Mouse (Mus musculus) kidney, adult 9 months (tissue): ENCODE results near the gene Myoz1.
A peak's percentile ranks its signal among the peaks of the same experiment; 100 is the strongest.
"Not testable (repeated sequence)": the region's sequence is repeated elsewhere in the genome, so short reads cannot be mapped to it uniquely, and the experiment has no call there.

Source experiments
- DNase-seq: peaks from one replicate; pipeline ENCODE4 v3.0.0; 2022

Gene Myoz1

DNA sequence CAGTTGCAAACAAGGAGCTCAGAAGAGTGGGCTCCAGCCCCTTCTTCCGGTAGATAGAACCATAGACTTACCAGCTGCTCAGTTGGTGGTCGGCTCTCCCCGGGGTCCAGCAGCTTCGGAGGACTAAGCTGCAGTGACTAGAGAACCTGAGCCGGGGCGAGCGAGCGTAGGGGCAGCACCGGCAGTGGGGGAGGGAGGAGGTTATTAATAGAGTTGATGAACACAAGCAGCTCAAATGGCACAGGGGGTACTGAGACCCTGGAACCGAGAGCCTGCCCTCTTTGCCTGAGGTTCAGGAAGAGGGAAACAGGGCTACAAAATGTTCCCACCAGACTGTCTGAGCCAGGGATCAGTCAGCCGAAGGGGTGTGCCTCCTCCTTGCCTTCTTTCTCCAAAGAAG is at the start of gene Myoz1:
Gene Myoz1 (minus strand): TSS at position 180 of the 400 bp plus-strand sequence.
- DNase-seq: no peak

- DNase-seq: not testable (repeated sequence)
Measured at GRCm38 (mm10) chr14:20703461-20703860, 47.1 kb upstream of the Myoz1 start.

GRCm38 (mm10) chr14:20702741-20703381 is 46.5 kb upstream of the Myoz1 start, which contains the start of gene Chchd1:
TSS of gene Chchd1 (plus strand) at chr14:20703006.
- peak; percentile 92 for DNase-seq

DNA sequence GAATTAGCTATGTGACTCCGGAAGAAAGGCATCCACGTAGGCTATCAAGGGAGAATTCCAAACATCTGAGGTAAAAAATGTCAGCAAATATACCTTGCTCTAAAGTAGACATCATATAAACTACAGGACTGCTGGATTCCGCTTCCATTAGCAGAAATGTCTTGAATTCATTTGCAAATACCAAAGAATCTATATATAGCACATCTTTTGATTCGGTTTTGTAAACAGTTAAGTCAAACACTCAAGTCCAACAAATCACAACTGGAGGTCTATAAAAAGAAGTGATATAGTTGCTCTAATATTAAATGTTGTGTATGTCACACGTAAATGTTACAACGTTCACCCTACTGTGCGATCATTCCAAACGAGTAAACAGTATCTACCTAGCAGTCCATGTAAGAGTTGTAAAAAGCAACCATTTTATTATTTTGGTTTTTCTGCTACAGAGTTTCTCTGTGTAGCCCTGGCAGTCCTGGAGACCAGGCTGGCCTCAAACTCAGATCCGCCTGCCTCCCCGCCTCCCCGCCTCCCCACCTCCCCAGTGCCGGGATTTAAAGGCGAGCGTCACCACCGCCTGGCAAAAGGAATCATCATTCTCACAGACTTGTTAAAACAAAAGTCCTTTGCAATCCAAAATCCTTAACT is 45.9 kb upstream of the Myoz1 start:
- no peak for DNase-seq

- no peak for DNase-seq
Measured at GRCm38 (mm10) chr14:20701554-20701953, 45.2 kb upstream of the Myoz1 start.

GRCm38 (mm10) chr14:20700362-20700761 is 44.0 kb upstream of the Myoz1 start:
- DNase-seq: no peak

GRCm38 (mm10) chr14:20698515-20698914 is 42.2 kb upstream of the Myoz1 start:
- DNase-seq: no peak

DNA sequence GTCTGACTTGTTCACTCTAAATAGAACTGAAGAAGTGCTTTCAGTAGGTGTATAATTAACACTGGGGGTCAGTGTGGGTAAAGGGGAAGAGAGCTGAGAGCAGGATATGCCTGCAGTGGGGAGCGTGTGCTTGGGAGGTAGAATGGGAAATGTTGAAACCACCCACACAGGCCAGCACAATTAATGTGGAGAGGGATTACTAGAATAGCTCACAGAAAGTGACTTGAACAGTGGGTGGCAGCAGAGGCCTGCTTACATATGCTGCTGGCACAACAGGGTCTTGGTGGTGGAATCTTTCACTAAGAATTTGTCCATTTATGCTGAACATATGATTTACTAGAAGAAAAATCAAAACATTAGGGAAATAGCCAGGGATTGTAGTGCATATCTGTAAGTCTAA is 40.6 kb upstream of the Myoz1 start:
- peak; percentile 39 for DNase-seq

GRCm38 (mm10) chr14:20695761-20696520 is 39.6 kb upstream of the Myoz1 start:
- DNase-seq: no peak

- DNase-seq: peak; percentile 77
Measured at GRCm38 (mm10) chr14:20694884-20695760, 38.8 kb upstream of the Myoz1 start, which contains the start of gene Fut11. TSS of gene Fut11 (plus strand) at chr14:20694968.

GRCm38 (mm10) chr14:20694185-20694883 is 38.0 kb upstream of the Myoz1 start:
- peak; percentile 27 for DNase-seq

GRCm38 (mm10) chr14:20693589-20694101 is 37.3 kb upstream of the Myoz1 start:
- no peak for DNase-seq

GRCm38 (mm10) chr14:20691772-20692171 is 35.4 kb upstream of the Myoz1 start:
- DNase-seq: no peak

DNA sequence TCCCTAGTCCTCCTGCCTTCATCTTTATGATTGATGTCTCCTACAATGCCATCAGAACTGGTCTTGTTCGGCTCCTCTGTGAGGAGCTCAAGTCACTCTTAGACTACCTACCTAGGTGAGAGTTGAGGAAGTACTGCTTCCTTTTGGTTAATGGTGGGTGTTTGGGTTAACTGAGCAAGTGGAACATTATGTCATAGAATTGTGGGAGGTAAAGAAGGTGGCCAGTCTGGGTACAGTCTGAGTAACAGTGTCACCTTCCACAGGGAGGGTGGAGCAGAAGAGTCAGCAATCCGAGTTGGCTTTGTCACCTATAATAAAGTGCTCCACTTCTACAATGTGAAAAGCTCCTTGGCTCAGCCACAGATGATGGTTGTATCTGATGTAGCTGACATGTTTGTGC is 32.7 kb upstream of the Myoz1 start:
- DNase-seq: no peak

DNA sequence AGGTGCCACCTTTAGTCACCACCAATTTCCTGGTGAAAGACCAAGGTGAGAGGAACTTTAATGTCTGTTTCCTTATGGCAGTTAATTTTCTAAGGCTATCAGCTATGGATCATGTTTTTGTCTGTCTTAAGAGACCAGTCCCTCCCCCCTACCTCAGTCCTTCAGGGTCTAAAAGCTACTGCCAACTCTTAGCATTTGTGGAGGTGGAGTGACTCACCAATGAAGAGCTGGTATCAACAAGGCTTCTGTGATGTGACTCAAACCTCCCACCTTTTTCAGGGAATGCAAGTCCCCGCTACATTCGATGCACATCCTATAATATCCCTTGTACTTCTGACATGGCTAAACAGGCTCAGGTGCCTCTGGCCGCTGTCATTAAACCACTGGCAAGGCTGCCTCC is 30.2 kb upstream of the Myoz1 start:
- DNase-seq: no peak

DNA sequence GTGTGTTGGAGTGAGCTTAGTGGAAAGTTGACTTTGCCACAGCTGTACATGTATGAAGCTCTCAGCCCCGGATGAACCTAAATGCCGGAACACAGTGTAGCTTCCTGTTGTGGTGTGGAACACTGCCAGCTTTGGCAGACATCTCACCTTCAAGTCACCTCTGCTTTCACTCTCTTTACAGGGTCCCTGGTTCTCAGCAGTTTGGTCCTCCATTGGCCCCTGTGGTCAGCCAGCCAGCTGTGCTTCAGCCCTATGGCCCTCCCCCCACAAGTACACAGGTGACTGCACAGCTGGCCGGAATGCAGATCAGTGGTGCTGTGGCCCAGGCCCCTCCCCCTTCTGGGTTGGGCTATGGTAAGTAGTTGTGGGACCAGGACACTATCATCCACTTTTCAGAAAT is 26.2 kb upstream of the Myoz1 start:
- peak; percentile 58 for DNase-seq

GRCm38 (mm10) chr14:20681742-20682141 is 25.4 kb upstream of the Myoz1 start:
- DNase-seq: no peak

GRCm38 (mm10) chr14:20677906-20678305 is 21.6 kb upstream of the Myoz1 start:
- DNase-seq: peak; percentile 54

DNA sequence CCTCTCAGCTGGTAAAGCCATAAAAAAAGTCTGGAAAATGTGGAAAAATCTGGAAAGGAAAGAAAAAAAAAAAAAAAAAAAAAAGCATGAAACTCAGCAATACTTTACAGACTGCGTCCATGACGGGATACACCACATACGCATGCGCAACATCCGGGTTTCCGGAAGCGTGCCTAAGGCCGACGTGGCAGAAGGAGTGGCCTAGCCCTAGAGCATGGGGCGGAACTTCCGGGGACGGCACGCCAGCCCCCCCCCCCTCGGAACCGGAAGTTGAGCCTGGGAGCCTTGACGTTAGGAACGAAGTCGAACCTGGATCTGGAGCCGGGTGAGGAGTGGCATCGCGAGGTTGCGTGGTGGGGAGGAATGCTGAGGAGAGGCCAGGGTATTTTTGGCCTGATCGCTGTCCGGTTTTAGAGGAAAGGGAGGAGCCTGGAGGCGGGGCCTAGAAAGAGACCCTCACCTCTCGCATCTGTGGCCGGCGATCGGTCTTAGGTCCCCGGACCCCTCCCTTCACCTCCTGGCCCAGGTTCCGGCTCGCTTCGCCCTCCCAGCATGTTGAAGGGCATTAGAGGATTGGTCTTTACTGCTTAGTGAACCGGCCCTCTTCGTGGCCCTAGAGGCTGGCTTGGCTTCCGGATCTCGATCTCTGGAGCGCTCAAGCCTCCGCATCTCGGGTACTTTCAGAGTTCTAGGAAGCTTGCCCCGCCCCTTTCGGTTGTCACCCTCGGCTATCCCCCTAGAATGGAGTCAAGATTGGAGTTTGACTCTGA is 17.9 kb upstream of the Myoz1 start, which contains the start of gene Sec24c:
Gene Sec24c (plus strand): TSS at position 245 of the 770 bp plus-strand sequence.
- peak; percentile 97 for DNase-seq

- DNase-seq: peak; percentile 92
Measured at GRCm38 (mm10) chr14:20673735-20674063, 17.4 kb upstream of the Myoz1 start.

DNA sequence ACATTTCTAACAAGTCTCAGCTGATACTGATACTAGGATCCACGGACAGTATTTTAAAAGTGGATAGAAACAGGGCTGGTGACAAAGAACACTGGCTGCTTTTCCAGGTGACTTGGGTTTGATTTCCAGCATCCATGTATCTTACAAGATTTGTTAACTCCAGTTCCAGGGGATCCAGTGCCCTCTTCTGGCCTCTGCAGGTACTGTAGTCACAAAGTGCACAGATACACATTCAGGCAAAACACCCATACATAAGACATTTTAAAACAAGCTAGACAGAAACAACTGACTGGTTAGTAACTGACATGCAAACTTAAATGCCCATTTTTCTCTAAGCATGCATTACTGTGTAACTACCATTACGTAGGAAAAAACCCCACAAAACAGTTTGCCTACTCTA is 16.6 kb upstream of the Myoz1 start:
- DNase-seq: peak; percentile 78
